Mouse (Mus musculus) kidney, embryonic 14.5 days (tissue): Measurements from ENCODE around the gene Fam192a. TPM values are rescaled to one million over a fixed set of nuclear protein-coding genes. Genes with fewer than 3 reads are reported as not detected.
A peak's percentile ranks its signal among the peaks of the same experiment; 100 is the strongest.

Experiments
- ATAC-seq: fragments of 200-750 bp; cut with Nextera tagmentation; 2 replicates; pipeline ENCODE4 v1.8.0; 2017; ENCODE audit warnings: moderate number of reproducible peaks, mild to moderate bottlenecking, moderate TSS enrichment, moderate library complexity; ENCODE audit not compliant: low FRiP score, low TSS enrichment
- H3K27ac ChIP-seq: fragments of 300-500 bp; sonication (generic); 2 replicates; pipeline ENCODE4 v1.5.1; 2014; ENCODE audit warnings: low read depth, mild to moderate bottlenecking, low read length, moderate library complexity, mixed read lengths
- H3K27me3 ChIP-seq: fragments of 300-500 bp; sonication (generic); 2 replicates; pipeline ENCODE4 v1.6.1; 2014; ENCODE audit warnings: mild to moderate bottlenecking, low read length; ENCODE audit not compliant: control insufficient read depth, insufficient read depth
- H3K36me3 ChIP-seq: fragments of 300-500 bp; sonication (generic); 2 replicates; pipeline ENCODE4 v1.6.1; 2014; ENCODE audit warnings: low read length, mixed read lengths; ENCODE audit not compliant: control insufficient read depth, insufficient read depth
- H3K4me1 ChIP-seq: fragments of 300-500 bp; sonication (generic); 2 replicates; pipeline ENCODE4 v1.6.1; 2014; ENCODE audit warnings: low read length, mixed read lengths; ENCODE audit not compliant: control insufficient read depth, insufficient read depth
- H3K4me2 ChIP-seq: fragments of 300-500 bp; sonication (generic); replicated peaks from 2 replicates; pipeline ENCODE4 v1.6.1; 2014; ENCODE audit warnings: low read depth, mild to moderate bottlenecking, low read length
- H3K4me3 ChIP-seq: fragments of 300-500 bp; sonication (generic); 2 replicates; pipeline ENCODE4 v1.5.1; 2014; ENCODE audit warnings: mild to moderate bottlenecking, low read length
- H3K9ac ChIP-seq: fragments of 300-500 bp; sonication (generic); 2 replicates; pipeline ENCODE4 v1.6.1; 2014; ENCODE audit warnings: low read depth, mild to moderate bottlenecking, low read length, moderate library complexity
- H3K9me3 ChIP-seq: fragments of 300-500 bp; sonication (generic); 2 replicates; pipeline ENCODE4 v1.6.1; 2016; ENCODE audit warnings: low read length; ENCODE audit not compliant: control insufficient read depth
- WGBS: fragments of 180-500 bp; shearing (Covaris S2); extraction: QIAGEN DNeasy Blood & Tissue Kit; methylation state at CpG from one replicate; pipeline ENCODE4 v1.1.7; 2014; 5-methylcytosine and 5-hydroxymethylcytosine counted together
- polyA plus RNA-seq: library from polyadenylated mRNA; unstranded; fragments of >200 nt; fragmentation: Nextera tagmentation; extraction: Ambion mirVana; gene quantifications from 2 replicates; pipeline ENCODE4 v1.2.1, GENCODE M21; 2014

Fam192a gene
- polyA plus RNA-seq, 1 experiment from 2014 or later, result 82.1 TPM

- Histone ChIP-seq H3K4me2 (no peak overlapping the region), H3K4me1 (peaks cover 11% of the 10 kb centered on the region), H3K27me3 (no peaks in the 10 kb centered on the region), H3K36me3 (0 out of 2 replicates have a peak, but pooled peaks cover 4% of the 10 kb centered on the region), H3K9ac (no peak overlapping the region), H3K4me3 (no peak overlapping the region), H3K27ac (no peak overlapping the region), H3K9me3 (no peaks in the 10 kb centered on the region)
- WGBS, result 91% methylated on average over 5 of the region's 5 CpGs
- ATAC-seq, result no peak
Measured at GRCm38 (mm10) chr8:94607064-94607463, 5.3 kb upstream of the Fam192a start.

GRCm38 (mm10) chr8:94604030-94604429, 2.2 kb upstream of the Fam192a start:
- ATAC-seq, result no peak
- H3K27me3 ChIP-seq, result no peaks in the 10 kb centered on the region
- no peak overlapping the region; the same call in 1 of the 2 replicates for H3K4me3 ChIP-seq
- no peak overlapping the region for H3K27ac ChIP-seq
- no peaks in the 10 kb centered on the region for H3K9me3 ChIP-seq
- peaks cover 19% of the 10 kb centered on the region for H3K4me1 ChIP-seq
- WGBS, result 84% methylated on average over 2 of the region's 2 CpGs
- H3K4me2 ChIP-seq, result no peak overlapping the region
- 0 out of 2 replicates have a peak, but pooled peaks cover 4% of the 10 kb centered on the region for H3K36me3 ChIP-seq
- H3K9ac ChIP-seq, result no peak overlapping the region

GRCm38 (mm10) chr8:94602471-94603131, 804 bp upstream of the Fam192a start:
- H3K27ac ChIP-seq, result peak overlapping the region; percentile 80
- peak; percentile 9; the same call in 1 of the 2 replicates for ATAC-seq
- WGBS, result 1% methylated on average over 31 of the region's 31 CpGs
- H3K27me3 ChIP-seq, result no peaks in the 10 kb centered on the region
- H3K4me1 ChIP-seq, result peaks cover 19% of the 10 kb centered on the region
- peak overlapping the region; percentile 89 for H3K4me2 ChIP-seq
- no peaks in the 10 kb centered on the region for H3K9me3 ChIP-seq
- H3K9ac ChIP-seq, result peak overlapping the region; percentile 95
- peak overlapping the region; percentile 97 for H3K4me3 ChIP-seq
- H3K36me3 ChIP-seq, result no peaks in the 10 kb centered on the region

- peak overlapping the region; percentile 88 for H3K27ac ChIP-seq
- H3K4me2 ChIP-seq, result peak overlapping the region; percentile 66
- H3K4me1 ChIP-seq, result peaks cover 19% of the 10 kb centered on the region
- H3K9ac ChIP-seq, result peak overlapping the region; percentile 84
- peak; percentile 30 for ATAC-seq
- H3K4me3 ChIP-seq, result peak overlapping the region; percentile 97
- WGBS, result under 1% methylated on average over 51 of the region's 51 CpGs
- H3K36me3 ChIP-seq, result no peaks in the 10 kb centered on the region
- no peaks in the 10 kb centered on the region for H3K27me3 ChIP-seq
- H3K9me3 ChIP-seq, result no peaks in the 10 kb centered on the region
Measured at GRCm38 (mm10) chr8:94601034-94601606, 677 bp downstream of the Fam192a start.

- peaks cover 19% of the 10 kb centered on the region for H3K4me1 ChIP-seq
- H3K9me3 ChIP-seq, result no peaks in the 10 kb centered on the region
- no peak for ATAC-seq
- no peak overlapping the region for H3K27ac ChIP-seq
- H3K27me3 ChIP-seq, result no peaks in the 10 kb centered on the region
- WGBS, result 12% methylated on average over 5 of the region's 5 CpGs
- peak overlapping the region; percentile 66 for H3K4me2 ChIP-seq
- H3K9ac ChIP-seq, result peak overlapping the region; percentile 84
- no peaks in the 10 kb centered on the region for H3K36me3 ChIP-seq
- peak overlapping the region; percentile 97 for H3K4me3 ChIP-seq
Measured at GRCm38 (mm10) chr8:94600478-94600877, 1.3 kb downstream of the Fam192a start.

GRCm38 (mm10) chr8:94594211-94594610, 7.6 kb downstream of the Fam192a start:
- Histone ChIP-seq H3K4me3 (no peak overlapping the region), H3K27ac (no peak overlapping the region), H3K9me3 (no peaks in the 10 kb centered on the region), H3K4me1 (no peaks in the 10 kb centered on the region), H3K27me3 (no peaks in the 10 kb centered on the region), H3K9ac (no peak overlapping the region), H3K36me3 (no peaks in the 10 kb centered on the region; the same call in 1 of the 2 replicates), H3K4me2 (no peak overlapping the region)
- 24% methylated on average over 1 of the region's 1 CpGs for WGBS
- ATAC-seq, result no peak

- WGBS, result 27% methylated on average over 4 of the region's 4 CpGs
- no peak overlapping the region for H3K4me2 ChIP-seq
- no peak overlapping the region for H3K9ac ChIP-seq
- no peaks in the 10 kb centered on the region for H3K4me1 ChIP-seq
- no peak overlapping the region for H3K4me3 ChIP-seq
- no peaks in the 10 kb centered on the region for H3K9me3 ChIP-seq
- peak overlapping the region; percentile 55; the same call in 1 of the 2 replicates for H3K27ac ChIP-seq
- peak; percentile 56; the same call in 1 of the 2 replicates for ATAC-seq
- H3K27me3 ChIP-seq, result no peaks in the 10 kb centered on the region
- peaks cover 24% of the 10 kb centered on the region; the same call in 1 of the 2 replicates for H3K36me3 ChIP-seq
Measured at GRCm38 (mm10) chr8:94591691-94592090, 10.1 kb downstream of the Fam192a start.

- Histone ChIP-seq H3K27me3 (no peaks in the 10 kb centered on the region), H3K36me3 (peaks cover 89% of the 10 kb centered on the region), H3K4me2 (no peak overlapping the region), H3K4me1 (no peaks in the 10 kb centered on the region), H3K4me3 (no peak overlapping the region), H3K9ac (no peak overlapping the region), H3K27ac (no peak overlapping the region), H3K9me3 (no peaks in the 10 kb centered on the region)
- ATAC-seq, result no peak
- WGBS, result 56% methylated on average over 4 of the region's 4 CpGs
Measured at GRCm38 (mm10) chr8:94584238-94584817, 17.5 kb downstream of the Fam192a start.

- no peaks in the 10 kb centered on the region for H3K4me1 ChIP-seq
- no peak overlapping the region for H3K4me3 ChIP-seq
- no peak overlapping the region for H3K9ac ChIP-seq
- peaks cover 92% of the 10 kb centered on the region for H3K36me3 ChIP-seq
- H3K9me3 ChIP-seq, result no peaks in the 10 kb centered on the region
- no peak overlapping the region for H3K4me2 ChIP-seq
- H3K27me3 ChIP-seq, result no peaks in the 10 kb centered on the region
- H3K27ac ChIP-seq, result no peak overlapping the region
- no peak for ATAC-seq
- 92% methylated on average over 6 of the region's 6 CpGs for whole genome bisulfite sequencing
Measured at GRCm38 (mm10) chr8:94582569-94582968, 19.2 kb downstream of the Fam192a start.
